Mouse (Mus musculus) ovary, postnatal 10 days (tissue): ENCODE measurements around the gene Padi6.
A peak's percentile ranks its signal among the peaks of the same experiment; 100 is the strongest.

ENCODE experiments used
- DNase-seq: peaks from one replicate; pipeline ENCODE4 v3.0.0; 2022; ENCODE audit warnings: low spot score

The Padi6 gene

GRCm38 (mm10) chr4:140750328-140750727 is 7.9 kb upstream of the Padi6 start:
- no peak for DNase-seq

- DNase-seq: no peak
Observed at GRCm38 (mm10) chr4:140747978-140748377, 5.5 kb upstream of the Padi6 start.

- no peak for DNase-seq
Observed at GRCm38 (mm10) chr4:140744654-140745053, 2.2 kb upstream of the Padi6 start.

- no peak for DNase-seq
Observed at GRCm38 (mm10) chr4:140743086-140743485, 643 bp upstream of the Padi6 start.

- DNase-seq: no peak
Observed at GRCm38 (mm10) chr4:140741401-140741800, 1.0 kb downstream of the Padi6 start.

- DNase-seq: no peak
Observed at GRCm38 (mm10) chr4:140740655-140741054, 1.8 kb downstream of the Padi6 start.

GRCm38 (mm10) chr4:140732871-140733270 is 9.6 kb downstream of the Padi6 start:
- no peak for DNase-seq

- no peak for DNase-seq
Observed at GRCm38 (mm10) chr4:140731654-140732053, 10.8 kb downstream of the Padi6 start.

- no peak for DNase-seq
Observed at GRCm38 (mm10) chr4:140726907-140727306, 15.5 kb downstream of the Padi6 start.

- DNase-seq: no peak
Observed at GRCm38 (mm10) chr4:140724739-140725138, 17.7 kb downstream of the Padi6 start.

- no peak for DNase-seq
Observed at GRCm38 (mm10) chr4:140723801-140724200, 18.6 kb downstream of the Padi6 start.

- DNase-seq: no peak
Observed at GRCm38 (mm10) chr4:140723192-140723591, 19.3 kb downstream of the Padi6 start.

- no peak for DNase-seq
Observed at GRCm38 (mm10) chr4:140722710-140723109, 19.7 kb downstream of the Padi6 start.

- no peak for DNase-seq
Observed at GRCm38 (mm10) chr4:140721968-140722490, 20.4 kb downstream of the Padi6 start.

GRCm38 (mm10) chr4:140720091-140720490 is 22.4 kb downstream of the Padi6 start:
- no peak for DNase-seq

GRCm38 (mm10) chr4:140718436-140718835 is 24.0 kb downstream of the Padi6 start:
- no peak for DNase-seq

GRCm38 (mm10) chr4:140716994-140717393 is 25.4 kb downstream of the Padi6 start:
- no peak for DNase-seq

- DNase-seq: no peak
Observed at GRCm38 (mm10) chr4:140714586-140714985, 27.9 kb downstream of the Padi6 start.

GRCm38 (mm10) chr4:140713480-140714365 is 28.7 kb downstream of the Padi6 start:
- peak; percentile 77 for DNase-seq

GRCm38 (mm10) chr4:140711360-140711759 is 31.1 kb downstream of the Padi6 start:
- no peak for DNase-seq

GRCm38 (mm10) chr4:140710781-140711180 is 31.7 kb downstream of the Padi6 start:
- no peak for DNase-seq

- no peak for DNase-seq
Observed at GRCm38 (mm10) chr4:140709617-140710016, 32.8 kb downstream of the Padi6 start.

GRCm38 (mm10) chr4:140709111-140709510 is 33.3 kb downstream of the Padi6 start:
- DNase-seq: no peak
